Mouse (Mus musculus) heart, embryonic 16.5 days (tissue): ENCODE results near the gene Notch1. TPM values are rescaled to one million over a fixed set of nuclear protein-coding genes. Genes with fewer than 3 reads are reported as not detected.

ENCODE experiments used
- ATAC-seq: fragments of 200-750 bp; cut with Nextera tagmentation; replicated peaks from 2 replicates; pipeline ENCODE4 v1.8.0; 2017; ENCODE audit warnings: moderate number of reproducible peaks; ENCODE audit not compliant: insufficient read depth, low FRiP score; ENCODE audit errors: extremely low read depth
- H3K27ac ChIP-seq: fragments of 300-500 bp; sonication (generic); 2 replicates; pipeline ENCODE4 v1.5.1; 2014; ENCODE audit warnings: mild to moderate bottlenecking, low read length, control low read depth, moderate library complexity
- H3K27me3 ChIP-seq: fragments of 300-500 bp; sonication (generic); 2 replicates; pipeline ENCODE4 v1.6.1; 2014; ENCODE audit warnings: low read length, mixed read lengths; ENCODE audit not compliant: control insufficient read depth, insufficient read depth
- H3K36me3 ChIP-seq: fragments of 300-500 bp; sonication (generic); 2 replicates; pipeline ENCODE4 v1.6.1; 2014; ENCODE audit not compliant: control insufficient read depth, insufficient read depth
- H3K4me1 ChIP-seq: fragments of 300-500 bp; sonication (generic); 2 replicates; pipeline ENCODE4 v1.6.1; 2014; ENCODE audit warnings: low read length, mixed read lengths; ENCODE audit not compliant: control insufficient read depth, insufficient read depth
- H3K4me2 ChIP-seq: fragments of 300-500 bp; sonication (generic); 2 replicates; pipeline ENCODE4 v1.6.1; 2014; ENCODE audit warnings: low read depth, mild to moderate bottlenecking, control low read depth, low read length
- H3K4me3 ChIP-seq: fragments of 300-500 bp; sonication (generic); 2 replicates; pipeline ENCODE4 v1.5.1; 2014; ENCODE audit warnings: mild to moderate bottlenecking, control low read depth, low read length
- H3K9ac ChIP-seq: fragments of 300-500 bp; sonication (generic); 2 replicates; pipeline ENCODE4 v1.6.1; 2014; ENCODE audit warnings: low read length, control low read depth
- H3K9me3 ChIP-seq: fragments of 300-500 bp; sonication (generic); replicated peaks from 2 replicates; pipeline ENCODE4 v1.6.1; 2016; ENCODE audit warnings: low read length; ENCODE audit not compliant: control insufficient read depth
- WGBS: fragments of 180-500 bp; shearing (Covaris S2); extraction: QIAGEN DNeasy Blood & Tissue Kit; methylation state at CpG from one replicate; pipeline ENCODE4 v1.1.7; 2014; 5-methylcytosine and 5-hydroxymethylcytosine counted together
- polyA plus RNA-seq: library from polyadenylated mRNA; unstranded; fragments of >200 nt; fragmentation: Nextera tagmentation; extraction: Ambion mirVana; gene quantifications from 2 replicates; pipeline ENCODE4 v1.2.1, GENCODE M21; 2015

Gene Notch1
- polyA plus RNA-seq, 1 experiment from 2014 or later: 21.8 TPM

GRCm38 (mm10) chr2:26550777-26551176 lies 34.3 kb upstream of the Notch1 start:
- no peak overlapping the region for H3K4me3 ChIP-seq
- peak overlapping the region; percentile 75 for H3K27ac ChIP-seq
- peak; percentile 57; the same call in 1 of the 2 replicates for ATAC-seq
- no peaks in the 10 kb centered on the region for H3K36me3 ChIP-seq
- peak overlapping the region; percentile 10; the same call in 1 of the 2 replicates for H3K4me2 ChIP-seq
- H3K4me1 ChIP-seq: peaks cover 47% of the 10 kb centered on the region
- no peaks in the 10 kb centered on the region for H3K27me3 ChIP-seq
- no peak overlapping the region; the same call in 1 of the 2 replicates for H3K9ac ChIP-seq
- H3K9me3 ChIP-seq: no peaks in the 10 kb centered on the region
- WGBS: 29% methylated on average over 3 of the region's 3 CpGs

DNA sequence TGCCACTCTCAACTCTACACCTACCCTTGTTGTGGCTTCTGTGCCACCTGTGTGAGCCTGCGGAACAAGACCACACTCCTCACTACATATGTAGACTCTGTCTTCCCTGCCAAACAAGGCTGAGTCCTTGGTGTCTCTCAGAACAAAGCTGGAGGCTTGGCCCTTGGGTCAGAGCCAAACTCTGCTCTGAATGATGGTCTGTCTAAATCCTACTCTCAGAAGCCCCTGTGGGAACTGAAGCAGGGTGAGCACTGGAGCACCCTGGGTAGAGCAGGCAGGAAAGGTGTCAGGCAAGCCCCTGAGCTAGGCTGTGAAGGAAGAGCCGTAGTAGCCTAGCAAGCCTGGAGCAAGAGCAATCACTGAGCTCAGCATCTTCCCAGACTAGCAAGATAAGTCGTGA lies 33.7 kb upstream of the Notch1 start:
- peaks cover 41% of the 10 kb centered on the region for H3K4me1 ChIP-seq
- H3K36me3 ChIP-seq: no peaks in the 10 kb centered on the region
- no peaks in the 10 kb centered on the region for H3K27me3 ChIP-seq
- H3K4me2 ChIP-seq: no peak overlapping the region
- peak overlapping the region; percentile 75 for H3K27ac ChIP-seq
- no peaks in the 10 kb centered on the region for H3K9me3 ChIP-seq
- peak overlapping the region; percentile 54; the same call in 1 of the 2 replicates for H3K9ac ChIP-seq
- H3K4me3 ChIP-seq: no peak overlapping the region
- 49% methylated on average over 3 of the region's 3 CpGs for WGBS
- ATAC-seq: 0 out of 2 replicates have a peak, but pooled peaks have one; percentile 12

DNA sequence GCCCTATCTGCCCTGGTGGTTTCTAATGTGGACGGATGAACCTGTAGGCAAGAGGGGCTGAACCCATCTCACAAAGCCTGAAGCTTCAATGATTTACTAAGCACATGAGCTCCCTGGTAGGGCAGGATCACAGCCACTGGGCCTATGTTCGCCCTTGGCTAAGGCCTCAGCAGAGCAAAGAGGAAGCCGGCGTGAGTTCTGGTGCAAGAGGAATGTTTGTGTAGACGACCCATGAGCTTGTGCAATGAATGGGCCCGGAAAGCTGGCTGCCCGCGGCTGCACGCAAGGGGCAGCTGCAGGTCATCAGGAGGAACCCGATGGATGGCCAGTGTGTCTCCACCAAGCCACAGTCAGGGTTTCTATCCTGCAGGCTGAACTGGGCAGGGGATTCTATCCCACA lies 33.3 kb upstream of the Notch1 start:
- Histone ChIP-seq H3K4me2 (no peak overlapping the region), H3K9ac (no peak overlapping the region), H3K4me3 (no peak overlapping the region), H3K36me3 (no peaks in the 10 kb centered on the region), H3K27ac (peak overlapping the region; percentile 75), H3K27me3 (no peaks in the 10 kb centered on the region), H3K4me1 (peaks cover 39% of the 10 kb centered on the region), H3K9me3 (no peaks in the 10 kb centered on the region)
- 67% methylated on average over 10 of the region's 10 CpGs for WGBS
- no peak for ATAC-seq

DNA sequence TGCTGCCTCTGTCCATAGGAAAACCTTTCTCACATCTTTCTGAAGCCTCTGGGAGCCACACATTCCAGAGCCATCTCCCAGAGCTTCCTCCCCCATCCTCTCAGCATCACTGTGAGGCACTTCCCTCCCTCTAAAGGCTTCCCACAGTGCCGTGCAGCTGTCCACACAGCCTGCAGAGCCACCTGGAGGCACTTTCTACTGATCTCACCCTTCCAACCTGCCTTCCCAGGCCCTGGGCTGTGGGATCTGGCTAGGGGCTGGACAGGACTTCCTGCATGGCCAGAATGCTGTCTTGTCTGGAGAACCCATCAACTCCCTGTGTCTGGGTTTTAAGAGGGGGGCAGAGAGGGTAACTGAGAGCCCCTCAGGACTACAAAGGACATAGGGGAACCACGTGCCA lies 31.0 kb upstream of the Notch1 start:
- Histone ChIP-seq H3K9ac (0 out of 2 replicates have a peak overlapping the region, but pooled peaks have one; percentile 28), H3K9me3 (no peaks in the 10 kb centered on the region), H3K4me3 (no peak overlapping the region), H3K4me2 (no peak overlapping the region), H3K27ac (0 out of 2 replicates have a peak overlapping the region, but pooled peaks have one; percentile 10), H3K36me3 (no peaks in the 10 kb centered on the region), H3K27me3 (no peaks in the 10 kb centered on the region), H3K4me1 (peaks cover 55% of the 10 kb centered on the region)
- 36% methylated on average over 2 of the region's 2 CpGs for WGBS
- ATAC-seq: no peak

GRCm38 (mm10) chr2:26544265-26544664 lies 27.8 kb upstream of the Notch1 start:
- H3K9ac ChIP-seq: peak overlapping the region; percentile 42; the same call in 1 of the 2 replicates
- no peak overlapping the region for H3K4me2 ChIP-seq
- 27% methylated on average over 3 of the region's 3 CpGs for WGBS
- H3K36me3 ChIP-seq: no peaks in the 10 kb centered on the region
- H3K4me1 ChIP-seq: peaks cover 40% of the 10 kb centered on the region
- no peak overlapping the region for H3K4me3 ChIP-seq
- ATAC-seq: peak; percentile 63
- H3K27me3 ChIP-seq: no peaks in the 10 kb centered on the region
- peak overlapping the region; percentile 80 for H3K27ac ChIP-seq
- no peaks in the 10 kb centered on the region for H3K9me3 ChIP-seq

- 55% methylated on average over 8 of the region's 8 CpGs for WGBS
- peak overlapping the region; percentile 80 for H3K27ac ChIP-seq
- H3K4me1 ChIP-seq: peaks cover 38% of the 10 kb centered on the region
- H3K36me3 ChIP-seq: no peaks in the 10 kb centered on the region
- H3K27me3 ChIP-seq: no peaks in the 10 kb centered on the region
- H3K4me2 ChIP-seq: no peak overlapping the region
- no peak overlapping the region for H3K9ac ChIP-seq
- no peaks in the 10 kb centered on the region for H3K9me3 ChIP-seq
- no peak for ATAC-seq
- no peak overlapping the region for H3K4me3 ChIP-seq
Observed at GRCm38 (mm10) chr2:26543768-26544167, 27.3 kb upstream of the Notch1 start.

DNA sequence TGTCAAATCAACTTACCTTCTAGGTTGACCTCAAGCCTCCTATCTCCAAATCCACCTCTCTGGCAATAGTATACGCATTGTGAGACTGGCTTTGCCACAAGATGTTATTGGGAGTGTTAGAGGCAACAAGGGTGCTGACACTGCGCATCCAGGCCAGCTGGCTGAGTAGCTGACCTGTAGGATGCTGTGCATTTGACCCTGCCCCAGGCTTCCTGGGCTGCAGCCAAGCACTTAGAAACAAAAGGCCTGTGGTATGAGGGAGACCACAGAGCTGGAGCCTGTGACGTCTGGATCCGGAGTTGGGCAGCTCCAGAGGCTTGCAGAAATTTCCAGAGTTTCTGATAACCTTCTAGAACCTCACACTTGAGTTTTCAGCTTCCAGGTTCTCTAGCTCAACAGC lies 26.7 kb upstream of the Notch1 start:
- 46% methylated on average over 4 of the region's 4 CpGs for WGBS
- peaks cover 38% of the 10 kb centered on the region for H3K4me1 ChIP-seq
- H3K9me3 ChIP-seq: no peaks in the 10 kb centered on the region
- ATAC-seq: no peak
- no peaks in the 10 kb centered on the region for H3K27me3 ChIP-seq
- peak overlapping the region; percentile 80 for H3K27ac ChIP-seq
- H3K4me3 ChIP-seq: no peak overlapping the region
- no peaks in the 10 kb centered on the region for H3K36me3 ChIP-seq
- no peak overlapping the region for H3K4me2 ChIP-seq
- no peak overlapping the region for H3K9ac ChIP-seq

GRCm38 (mm10) chr2:26541258-26541910 lies 24.9 kb upstream of the Notch1 start:
- H3K9ac ChIP-seq: 0 out of 2 replicates have a peak overlapping the region, but pooled peaks have one; percentile 14

DNA sequence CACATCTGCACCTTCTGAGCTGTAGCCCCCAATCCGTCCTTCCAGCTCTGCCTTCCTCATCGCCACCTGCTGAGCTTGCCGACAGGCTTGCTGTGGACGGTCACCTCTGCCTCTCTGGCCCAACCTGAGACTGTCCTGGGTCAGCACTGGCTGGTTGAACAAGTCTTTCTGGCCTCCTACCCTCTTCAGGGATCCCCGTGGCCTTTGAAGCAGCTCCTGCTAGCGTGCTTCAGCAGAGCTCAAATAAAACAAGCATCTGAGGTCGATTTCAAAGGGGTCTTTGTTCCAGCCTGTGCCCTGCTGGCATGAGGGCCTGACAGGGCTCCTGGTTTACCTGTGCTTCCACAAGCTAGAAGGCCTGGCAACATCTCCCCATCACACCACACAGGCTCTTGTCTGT lies 24.3 kb upstream of the Notch1 start:
- no peak for ATAC-seq
- no peaks in the 10 kb centered on the region for H3K27me3 ChIP-seq
- H3K4me3 ChIP-seq: no peak overlapping the region
- H3K36me3 ChIP-seq: no peaks in the 10 kb centered on the region
- H3K27ac ChIP-seq: no peak overlapping the region
- H3K4me1 ChIP-seq: peaks cover 28% of the 10 kb centered on the region
- H3K9me3 ChIP-seq: no peaks in the 10 kb centered on the region
- no peak overlapping the region for H3K4me2 ChIP-seq
- H3K9ac ChIP-seq: no peak overlapping the region
- WGBS: 60% methylated on average over 7 of the region's 7 CpGs

More at GRCm38 (mm10) chr2:26541258-26541910, 24.9 kb upstream of the Notch1 start:
- Histone ChIP-seq H3K4me1 (peaks cover 28% of the 10 kb centered on the region), H3K4me3 (no peak overlapping the region), H3K36me3 (no peaks in the 10 kb centered on the region), H3K4me2 (no peak overlapping the region), H3K27ac (no peak overlapping the region), H3K27me3 (no peaks in the 10 kb centered on the region), H3K9me3 (no peaks in the 10 kb centered on the region)
- ATAC-seq: no peak
- 50% methylated on average over 9 of the region's 9 CpGs for WGBS
